Mouse (Mus musculus): ENCODE data around the gene Zmiz2. TPM values are rescaled to one million over a fixed set of nuclear protein-coding genes. Genes with fewer than 3 reads are reported as not detected.

The Zmiz2 gene
- polyA plus RNA-seq, 1 experiment from 2014 or later: 29.6 TPM

GRCm38 (mm10) chr11:6436442-6436841 lies 47.6 kb downstream of the Zmiz2 start:
- no peak for ATAC-seq
- Histone ChIP-seq H3K9ac (ENCODE audit: low read depth, low read length) (no peak overlapping the region), H3K4me3 (ENCODE audit: low read length) (no peak overlapping the region), H3K27ac (ENCODE audit: low read depth, low read length) (no peak overlapping the region), H3K36me3 (ENCODE audit: control insufficient read depth, insufficient read depth, low read length) (peaks cover 16% of the 10 kb centered on the region), H3K9me3 (ENCODE audit: control insufficient read depth, low read length) (no peaks in the 10 kb centered on the region), H3K4me1 (ENCODE audit: control insufficient read depth, insufficient read depth, low read depth, low read length) (no peaks in the 10 kb centered on the region), H3K4me2 (ENCODE audit: low read length) (no peak overlapping the region), H3K27me3 (replicated peaks; ENCODE audit: control insufficient read depth, insufficient read depth, low read length) (no peaks in the 10 kb centered on the region)
- WGBS: 58% methylated on average over 8 of the region's 8 CpGs

GRCm38 (mm10) chr11:6437667-6438066 lies 48.8 kb downstream of the Zmiz2 start:
- no peak for ATAC-seq
- H3K27me3 ChIP-seq (replicated peaks; ENCODE audit: control insufficient read depth, insufficient read depth, low read length): no peaks in the 10 kb centered on the region
- WGBS: 91% methylated on average over 2 of the region's 2 CpGs
- no peak overlapping the region for H3K27ac ChIP-seq (ENCODE audit: low read depth, low read length)
- no peak overlapping the region for H3K4me3 ChIP-seq (ENCODE audit: low read length)
- H3K4me2 ChIP-seq (ENCODE audit: low read length): no peak overlapping the region
- no peaks in the 10 kb centered on the region for H3K9me3 ChIP-seq (ENCODE audit: control insufficient read depth, low read length)
- H3K4me1 ChIP-seq (ENCODE audit: control insufficient read depth, insufficient read depth, low read depth, low read length): no peaks in the 10 kb centered on the region
- H3K36me3 ChIP-seq (ENCODE audit: control insufficient read depth, insufficient read depth, low read length): peaks cover 16% of the 10 kb centered on the region
- H3K9ac ChIP-seq (ENCODE audit: low read depth, low read length): no peak overlapping the region

- H3K36me3 ChIP-seq (ENCODE audit: control insufficient read depth, insufficient read depth, low read length): peaks cover 9% of the 10 kb centered on the region
- no peaks in the 10 kb centered on the region for H3K9me3 ChIP-seq (ENCODE audit: control insufficient read depth, low read length)
- no peak overlapping the region for H3K4me2 ChIP-seq (ENCODE audit: low read length)
- no peak overlapping the region for H3K9ac ChIP-seq (ENCODE audit: low read depth, low read length)
- H3K27me3 ChIP-seq (replicated peaks; ENCODE audit: control insufficient read depth, insufficient read depth, low read length): no peaks in the 10 kb centered on the region
- no peak overlapping the region for H3K27ac ChIP-seq (ENCODE audit: low read depth, low read length)
- H3K4me3 ChIP-seq (ENCODE audit: low read length): no peak overlapping the region
- 92% methylated on average over 4 of the region's 4 CpGs for WGBS
- ATAC-seq: no peak
- peaks cover 8% of the 10 kb centered on the region for H3K4me1 ChIP-seq (ENCODE audit: control insufficient read depth, insufficient read depth, low read depth, low read length)
Observed at GRCm38 (mm10) chr11:6440171-6440570, 51.3 kb downstream of the Zmiz2 start.

GRCm38 (mm10) chr11:6442566-6442965 lies 53.7 kb downstream of the Zmiz2 start:
- H3K36me3 ChIP-seq (ENCODE audit: control insufficient read depth, insufficient read depth, low read length): no peaks in the 10 kb centered on the region; the same call in 1 of the 2 replicates
- H3K4me2 ChIP-seq (ENCODE audit: low read length): no peak overlapping the region
- H3K27ac ChIP-seq (ENCODE audit: low read depth, low read length): no peak overlapping the region
- 96% methylated on average over 4 of the region's 4 CpGs for WGBS
- no peaks in the 10 kb centered on the region for H3K27me3 ChIP-seq (replicated peaks; ENCODE audit: control insufficient read depth, insufficient read depth, low read length)
- ATAC-seq: no peak
- no peak overlapping the region for H3K4me3 ChIP-seq (ENCODE audit: low read length)
- no peak overlapping the region for H3K9ac ChIP-seq (ENCODE audit: low read depth, low read length)
- H3K4me1 ChIP-seq (ENCODE audit: control insufficient read depth, insufficient read depth, low read depth, low read length): peaks cover 8% of the 10 kb centered on the region
- H3K9me3 ChIP-seq (ENCODE audit: control insufficient read depth, low read length): no peaks in the 10 kb centered on the region

- Histone ChIP-seq H3K36me3 (ENCODE audit: control insufficient read depth, insufficient read depth, low read length) (no peaks in the 10 kb centered on the region; the same call in 1 of the 2 replicates), H3K27ac (ENCODE audit: low read depth, low read length) (no peak overlapping the region), H3K9ac (ENCODE audit: low read depth, low read length) (peak overlapping the region; percentile 91), H3K27me3 (replicated peaks; ENCODE audit: control insufficient read depth, insufficient read depth, low read length) (no peaks in the 10 kb centered on the region), H3K9me3 (ENCODE audit: control insufficient read depth, low read length) (no peaks in the 10 kb centered on the region), H3K4me1 (ENCODE audit: control insufficient read depth, insufficient read depth, low read depth, low read length) (peaks cover 8% of the 10 kb centered on the region), H3K4me2 (ENCODE audit: low read length) (peak overlapping the region; percentile 72), H3K4me3 (ENCODE audit: low read length) (peak overlapping the region; percentile 89)
- ATAC-seq: no peak
- 45% methylated on average over 4 of the region's 4 CpGs for WGBS
Observed at GRCm38 (mm10) chr11:6443102-6443501, 54.2 kb downstream of the Zmiz2 start.

- Histone ChIP-seq H3K9ac (ENCODE audit: low read depth, low read length) (peak overlapping the region; percentile 91), H3K4me1 (ENCODE audit: control insufficient read depth, insufficient read depth, low read depth, low read length) (peaks cover 8% of the 10 kb centered on the region), H3K4me2 (ENCODE audit: low read length) (peak overlapping the region; percentile 72), H3K9me3 (ENCODE audit: control insufficient read depth, low read length) (no peaks in the 10 kb centered on the region), H3K36me3 (ENCODE audit: control insufficient read depth, insufficient read depth, low read length) (no peaks in the 10 kb centered on the region; the same call in 1 of the 2 replicates), H3K27ac (ENCODE audit: low read depth, low read length) (peak overlapping the region; percentile 97), H3K4me3 (ENCODE audit: low read length) (peak overlapping the region; percentile 89), H3K27me3 (replicated peaks; ENCODE audit: control insufficient read depth, insufficient read depth, low read length) (no peaks in the 10 kb centered on the region)
- 2% methylated on average over 10 of the region's 10 CpGs for WGBS
- ATAC-seq: no peak
Observed at GRCm38 (mm10) chr11:6443727-6444076, 54.8 kb downstream of the Zmiz2 start.

- Histone ChIP-seq H3K9ac (ENCODE audit: low read depth, low read length) (peak within 1 kb of the TSS; percentile 91), H3K4me3 (ENCODE audit: low read length) (peak within 1 kb of the TSS; percentile 89), H3K4me2 (ENCODE audit: low read length) (peak within 1 kb of the TSS; percentile 72), H3K4me1 (ENCODE audit: control insufficient read depth, insufficient read depth, low read depth, low read length) (peaks cover 8% of the 10 kb centered on the region), H3K27me3 (replicated peaks; ENCODE audit: control insufficient read depth, insufficient read depth, low read length) (no peaks in the 10 kb centered on the region), H3K27ac (ENCODE audit: low read depth, low read length) (peak within 1 kb of the TSS; percentile 97), H3K9me3 (ENCODE audit: control insufficient read depth, low read length) (no peaks in the 10 kb centered on the region), H3K36me3 (ENCODE audit: control insufficient read depth, insufficient read depth, low read length) (no peaks in the 10 kb centered on the region)
- ATAC-seq: peak; percentile 100
- under 1% methylated on average over 59 of the region's 80 CpGs for WGBS
Observed at GRCm38 (mm10) chr11:6444077-6444853, 55.4 kb downstream of the Zmiz2 start, which contains the start of gene H2afv. TSS of gene H2afv (minus strand) at chr11:6444443.

GRCm38 (mm10) chr11:6445441-6445840 lies 56.6 kb downstream of the Zmiz2 start:
- H3K4me2 ChIP-seq (ENCODE audit: low read length): no peak overlapping the region; the same call in 1 of the 2 replicates
- no peak overlapping the region for H3K4me3 ChIP-seq (ENCODE audit: low read length)
- H3K36me3 ChIP-seq (ENCODE audit: control insufficient read depth, insufficient read depth, low read length): no peaks in the 10 kb centered on the region
- ATAC-seq: no peak
- H3K27me3 ChIP-seq (replicated peaks; ENCODE audit: control insufficient read depth, insufficient read depth, low read length): no peaks in the 10 kb centered on the region
- no peaks in the 10 kb centered on the region for H3K9me3 ChIP-seq (ENCODE audit: control insufficient read depth, low read length)
- H3K9ac ChIP-seq (ENCODE audit: low read depth, low read length): no peak overlapping the region
- H3K27ac ChIP-seq (ENCODE audit: low read depth, low read length): no peak overlapping the region
- 82% methylated on average over 4 of the region's 4 CpGs for WGBS
- peaks cover 8% of the 10 kb centered on the region for H3K4me1 ChIP-seq (ENCODE audit: control insufficient read depth, insufficient read depth, low read depth, low read length)

- ATAC-seq: no peak
- Histone ChIP-seq H3K4me3 (ENCODE audit: low read length) (no peak overlapping the region), H3K9me3 (ENCODE audit: control insufficient read depth, low read length) (no peaks in the 10 kb centered on the region), H3K27me3 (replicated peaks; ENCODE audit: control insufficient read depth, insufficient read depth, low read length) (no peaks in the 10 kb centered on the region), H3K9ac (ENCODE audit: low read depth, low read length) (no peak overlapping the region), H3K36me3 (ENCODE audit: control insufficient read depth, insufficient read depth, low read length) (no peaks in the 10 kb centered on the region), H3K4me2 (ENCODE audit: low read length) (no peak overlapping the region), H3K27ac (ENCODE audit: low read depth, low read length) (no peak overlapping the region), H3K4me1 (ENCODE audit: control insufficient read depth, insufficient read depth, low read depth, low read length) (peaks cover 8% of the 10 kb centered on the region)
- WGBS: 93% methylated on average over 7 of the region's 7 CpGs
Observed at GRCm38 (mm10) chr11:6445951-6446350, 57.1 kb downstream of the Zmiz2 start.
